Mouse (Mus musculus): Measurements from ENCODE around the gene 1700001O22Rik.

The 1700001O22Rik gene

GRCm38 (mm10) chr2:30753219-30753618, 50.2 kb downstream of the 1700001O22Rik start:
- no peak for DNase-seq (ENCODE audit: low read depth, low spot score)

- no peak for DNase-seq (ENCODE audit: low read depth, low spot score)
Observed at GRCm38 (mm10) chr2:30752471-30752870, 51.0 kb downstream of the 1700001O22Rik start.

GRCm38 (mm10) chr2:30750025-30750424, 53.4 kb downstream of the 1700001O22Rik start:
- DNase-seq (ENCODE audit: low read depth, low spot score), result no peak

GRCm38 (mm10) chr2:30747602-30748162, 55.8 kb downstream of the 1700001O22Rik start:
- no peak for DNase-seq (ENCODE audit: low read depth, low spot score)
